Mouse (Mus musculus): ENCODE results near the gene Tcf20.

DNA sequence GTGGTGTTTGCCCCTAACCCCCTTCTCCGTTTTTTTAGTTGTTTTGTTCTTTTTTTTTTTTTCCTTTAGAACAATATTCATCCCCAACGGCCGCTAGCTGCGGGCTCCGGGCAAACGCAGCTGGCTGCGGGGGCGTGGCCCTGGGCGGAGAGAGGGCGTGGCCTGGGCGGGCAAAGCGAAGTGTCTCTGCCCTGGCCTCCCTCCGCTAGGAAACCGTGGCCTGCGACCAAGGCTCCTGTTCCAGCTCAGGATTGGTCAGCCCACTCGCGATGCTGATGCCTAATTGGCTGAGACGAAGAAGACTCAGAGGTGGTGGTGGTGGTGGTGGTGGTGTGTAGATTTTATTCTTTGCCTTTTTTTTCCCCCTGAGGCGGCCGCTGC is at the start of gene Tcf20:
- TF ChIP-seq CTCF (IDR thresholded peaks at IDR 0.05; ENCODE audit: extremely low read depth, insufficient read length, insufficient replicate concordance, low read depth, low read length): no peak
- TF ChIP-seq POLR2A (IDR thresholded peaks at IDR 0.05; ENCODE audit: low read depth, low read length): no peak

Measured in small intestine, adult 2 months (tissue).